Mouse (Mus musculus) small intestine, adult 2 months (tissue): ENCODE measurements at regions not wholly inside any gene's neighbourhood (a gene's known extent, or its start where the extent isn't known, plus 50 kb on each side); places are given as distances from the start of the nearest gene placed in this dataset.

Experiments used
- H3K27ac ChIP-seq: fragments of 200-500 bp; 2 replicates; pipeline ENCODE4 v1.5.1; 2012; ENCODE audit warnings: low read depth, low read length, control low read depth, inconsistent platforms; ENCODE audit not compliant: insufficient read depth
- H3K27me3 ChIP-seq: fragments of 200-500 bp; 2 replicates; pipeline ENCODE4 v1.6.1; 2012; ENCODE audit warnings: mild to moderate bottlenecking, moderate library complexity, low read length, inconsistent platforms; ENCODE audit not compliant: control insufficient read depth, insufficient read depth
- H3K36me3 ChIP-seq: fragments of 200-500 bp; 2 replicates; pipeline ENCODE4 v1.6.1; 2012; ENCODE audit warnings: mild to moderate bottlenecking, low read length, control low read depth, inconsistent platforms; ENCODE audit not compliant: control insufficient read depth, insufficient read depth
- H3K4me1 ChIP-seq: fragments of 200-500 bp; 2 replicates; pipeline ENCODE4 v1.6.1; 2012; ENCODE audit warnings: low read length, inconsistent platforms, mixed read lengths; ENCODE audit not compliant: control insufficient read depth, insufficient read depth, insufficient read length
- H3K4me3 ChIP-seq: fragments of 200-500 bp; 2 replicates; pipeline ENCODE4 v1.5.1; 2012; ENCODE audit warnings: low read depth, mild to moderate bottlenecking, control low read depth, inconsistent platforms, low read length, moderate library complexity
- CTCF ChIP-seq: fragments of 200-500 bp; IDR thresholded peaks from 2 replicates; pipeline ENCODE4 v1.5.1; 2012; ENCODE audit warnings: low read depth, mild to moderate bottlenecking, control low read depth, inconsistent platforms, low read length, moderate library complexity, mixed read lengths; ENCODE audit not compliant: insufficient replicate concordance, insufficient read length; ENCODE audit errors: extremely low read depth
- POLR2A ChIP-seq: fragments of 200-500 bp; IDR thresholded peaks from 2 replicates; pipeline ENCODE4 v1.6.1; 2012; ENCODE audit warnings: low read depth, mild to moderate bottlenecking, control low read depth, inconsistent platforms, low read length, moderate library complexity
- WGBS: fragments of 180-500 bp; shearing (Covaris S2); methylation state at CpG from one replicate; pipeline ENCODE4 v1.1.7; 2018; 5-methylcytosine and 5-hydroxymethylcytosine counted together

- H3K36me3 ChIP-seq = no peaks in the 10 kb centered on the region
- TF ChIP-seq CTCF (no peak), POLR2A (no peak)
- no peaks in the 10 kb centered on the region for H3K27me3 ChIP-seq
- H3K4me1 ChIP-seq = peaks cover 8% of the 10 kb centered on the region; the same call in 1 of the 2 replicates
- no peak overlapping the region; the same call in 1 of the 2 replicates for H3K4me3 ChIP-seq
- 44% methylated on average over 4 of the region's 4 CpGs for WGBS
- H3K27ac ChIP-seq = peak overlapping the region; percentile 16; the same call in 1 of the 2 replicates
Measured at GRCm38 (mm10) chr7:113046406-113046805, 92.6 kb downstream of the Rassf10 start.

DNA sequence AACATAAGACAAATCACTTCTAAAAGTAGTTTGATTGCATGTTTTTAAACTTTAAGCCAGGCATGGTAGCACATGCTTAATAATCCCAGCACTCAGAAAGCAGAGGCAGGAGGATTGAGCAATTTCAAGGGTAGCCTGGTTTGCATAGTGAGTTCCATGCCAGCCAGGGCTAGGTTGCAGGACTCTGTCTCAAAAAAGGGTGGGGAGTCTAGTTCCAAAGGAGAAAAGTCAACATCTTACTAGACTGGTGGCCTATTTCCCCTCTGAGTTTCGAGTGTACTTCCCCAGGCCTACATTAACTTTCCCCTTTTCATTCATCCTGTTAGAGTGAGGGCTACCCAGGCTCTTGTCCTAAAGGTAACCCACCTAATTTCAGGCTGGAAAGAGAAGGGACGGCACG lies 93.8 kb downstream of the Rassf10 start:
- no peak for TF ChIP-seq CTCF
- TF ChIP-seq POLR2A = no peak
- Histone ChIP-seq H3K4me3 (no peak overlapping the region), H3K27me3 (no peaks in the 10 kb centered on the region), H3K4me1 (peaks cover 8% of the 10 kb centered on the region; the same call in 1 of the 2 replicates), H3K27ac (no peak overlapping the region; the same call in 1 of the 2 replicates), H3K36me3 (no peaks in the 10 kb centered on the region)
- 37% methylated on average over 3 of the region's 3 CpGs for WGBS

- Histone ChIP-seq H3K27ac (no peak overlapping the region; the same call in 1 of the 2 replicates), H3K4me3 (no peak overlapping the region), H3K4me1 (peaks cover 8% of the 10 kb centered on the region; the same call in 1 of the 2 replicates), H3K27me3 (no peaks in the 10 kb centered on the region), H3K36me3 (no peaks in the 10 kb centered on the region)
- TF ChIP-seq POLR2A = no peak
- no peak for TF ChIP-seq CTCF
- WGBS = 30% methylated on average over 4 of the region's 4 CpGs
Measured at GRCm38 (mm10) chr7:113048097-113048795, 94.5 kb downstream of the Rassf10 start.

DNA sequence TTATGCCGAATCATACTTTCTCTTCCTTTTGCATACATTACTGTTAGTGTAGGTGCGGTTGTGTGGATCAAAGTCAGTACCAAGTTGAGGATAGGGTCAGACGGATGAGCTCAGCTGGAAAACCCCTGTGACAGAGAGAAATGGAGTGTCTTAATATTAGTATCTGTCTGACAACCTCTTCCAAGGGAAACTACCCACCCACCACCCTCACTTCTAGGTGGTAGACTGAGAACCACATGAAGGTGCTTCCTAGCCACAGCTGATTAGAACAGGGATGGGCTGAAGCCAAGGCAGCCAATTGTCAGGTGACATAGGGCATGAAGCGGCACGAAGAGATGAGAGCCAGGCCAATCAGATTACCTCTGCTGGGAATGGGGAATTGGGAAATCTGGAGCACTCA lies 95.7 kb downstream of the Rassf10 start:
- no peak overlapping the region for H3K4me3 ChIP-seq
- 49% methylated on average over 5 of the region's 5 CpGs for WGBS
- TF ChIP-seq POLR2A = no peak
- TF ChIP-seq CTCF = no peak
- H3K36me3 ChIP-seq = no peaks in the 10 kb centered on the region
- H3K4me1 ChIP-seq = peaks cover 8% of the 10 kb centered on the region; the same call in 1 of the 2 replicates
- H3K27me3 ChIP-seq = no peaks in the 10 kb centered on the region
- no peak overlapping the region for H3K27ac ChIP-seq

DNA sequence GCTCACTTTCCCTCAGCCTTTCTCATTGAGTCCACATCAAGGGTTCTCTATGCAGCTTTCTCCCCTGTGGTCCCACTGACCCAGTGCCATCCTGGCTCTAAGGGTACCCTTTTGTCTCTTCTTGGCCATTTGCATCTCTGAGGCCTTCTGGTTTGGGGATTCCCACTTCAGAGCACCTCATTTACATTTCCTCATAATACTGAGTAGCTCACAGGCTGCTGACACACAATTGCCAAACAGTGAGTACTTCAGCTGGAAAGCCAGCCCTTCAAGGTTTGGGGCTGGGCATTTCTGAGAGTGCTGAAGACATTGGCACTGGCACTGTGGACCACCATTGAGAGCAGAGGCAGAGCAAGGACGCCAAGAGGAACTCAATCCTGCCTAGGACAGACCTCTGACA lies 99.2 kb downstream of the Rassf10 start:
- WGBS = 77% methylated on average over 1 of the region's 1 CpGs

GRCm38 (mm10) chr7:113056421-113056820 lies 102.7 kb downstream of the Rassf10 start:
- WGBS = 36% methylated on average over 2 of the region's 2 CpGs
- Histone ChIP-seq H3K36me3 (no peaks in the 10 kb centered on the region), H3K27me3 (no peaks in the 10 kb centered on the region), H3K27ac (no peak overlapping the region), H3K4me1 (peaks cover 18% of the 10 kb centered on the region), H3K4me3 (no peak overlapping the region)
- TF ChIP-seq CTCF (no peak), POLR2A (no peak)

More for the DNA sequence above, 99.2 kb downstream of the Rassf10 start:
- H3K4me1 ChIP-seq = peaks cover 7% of the 10 kb centered on the region; the same call in 1 of the 2 replicates
- H3K36me3 ChIP-seq = no peaks in the 10 kb centered on the region
- no peaks in the 10 kb centered on the region for H3K27me3 ChIP-seq
- H3K4me3 ChIP-seq = no peak overlapping the region
- TF ChIP-seq CTCF (no peak), POLR2A (no peak)
- no peak overlapping the region for H3K27ac ChIP-seq

- WGBS = 12% methylated on average over 12 of the region's 12 CpGs
- H3K36me3 ChIP-seq = no peaks in the 10 kb centered on the region
- TF ChIP-seq POLR2A (no peak), CTCF (no peak)
- peak overlapping the region; percentile 22 for H3K27ac ChIP-seq
- peaks cover 21% of the 10 kb centered on the region for H3K4me1 ChIP-seq
- H3K27me3 ChIP-seq = no peaks in the 10 kb centered on the region
- no peak overlapping the region for H3K4me3 ChIP-seq
Measured at GRCm38 (mm10) chr7:113059211-113059966, 105.6 kb downstream of the Rassf10 start.
